Mouse (Mus musculus) skeletal muscle tissue, adult 2 months (tissue): ENCODE measurements around the gene Treml1.

Source experiments
- DNase-seq: peaks from one replicate; pipeline ENCODE4 v3.0.0-alpha.2; 2012; ENCODE audit warnings: low read depth, low spot score

Treml1 gene

DNA sequence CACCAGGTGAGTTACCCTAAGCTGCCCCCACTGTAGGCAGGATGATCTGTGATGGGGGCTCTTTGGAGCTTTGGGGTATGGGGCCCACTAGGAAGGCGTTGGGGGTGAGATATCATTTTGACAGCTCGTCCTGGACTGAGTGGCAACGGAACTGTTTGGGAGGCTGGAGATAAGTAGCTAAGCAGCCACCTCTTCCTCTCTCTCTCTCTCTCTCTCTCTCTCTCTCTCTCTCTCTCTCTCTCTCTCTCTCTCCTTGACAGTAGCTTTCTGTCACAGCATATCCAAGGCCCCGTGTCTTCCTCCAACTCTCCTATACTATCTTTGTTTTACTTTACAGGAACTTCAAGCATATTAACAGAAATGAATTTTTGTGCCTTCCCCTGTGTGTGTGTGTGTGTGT is 746 bp downstream of the Treml1 start:
- no peak for DNase-seq

DNA sequence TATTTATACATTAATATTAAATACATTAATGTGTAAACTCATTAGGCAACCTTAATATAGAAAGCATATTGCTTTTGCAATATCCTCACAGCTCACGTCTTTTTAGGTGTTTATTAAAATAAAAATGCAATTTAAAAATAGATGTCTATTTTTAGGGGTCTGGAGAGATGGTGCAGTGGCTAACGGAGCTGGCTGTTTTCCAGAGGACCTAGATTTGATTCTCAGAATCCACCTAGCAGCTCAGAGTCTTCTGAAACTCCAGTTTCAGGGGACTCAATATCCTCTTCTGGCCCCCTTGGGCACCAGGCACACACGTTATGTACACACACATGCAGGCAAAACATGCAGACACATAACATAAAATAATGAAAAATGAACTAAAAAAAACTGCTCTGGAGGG is 2.6 kb downstream of the Treml1 start:
- DNase-seq = no peak

DNA sequence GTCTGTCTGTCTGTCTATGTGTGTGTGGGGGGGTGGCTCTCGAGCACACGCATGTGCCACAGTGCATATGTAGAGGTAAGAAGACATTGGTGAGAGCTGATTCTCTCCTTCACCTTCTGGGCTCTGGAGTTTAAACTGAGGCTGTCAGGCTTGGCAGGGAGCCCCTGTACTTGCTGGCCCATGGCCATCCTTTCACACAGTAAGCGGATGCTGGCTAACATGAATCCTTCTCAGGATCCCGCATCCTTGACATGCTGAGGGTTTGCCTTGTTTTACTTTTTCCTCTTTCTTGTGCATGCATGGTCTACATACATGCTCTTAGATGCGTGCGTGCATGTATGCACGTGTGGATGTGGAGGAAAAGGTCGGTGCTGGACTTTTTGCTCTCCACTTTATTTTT is 3.2 kb downstream of the Treml1 start:
- no peak for DNase-seq

DNA sequence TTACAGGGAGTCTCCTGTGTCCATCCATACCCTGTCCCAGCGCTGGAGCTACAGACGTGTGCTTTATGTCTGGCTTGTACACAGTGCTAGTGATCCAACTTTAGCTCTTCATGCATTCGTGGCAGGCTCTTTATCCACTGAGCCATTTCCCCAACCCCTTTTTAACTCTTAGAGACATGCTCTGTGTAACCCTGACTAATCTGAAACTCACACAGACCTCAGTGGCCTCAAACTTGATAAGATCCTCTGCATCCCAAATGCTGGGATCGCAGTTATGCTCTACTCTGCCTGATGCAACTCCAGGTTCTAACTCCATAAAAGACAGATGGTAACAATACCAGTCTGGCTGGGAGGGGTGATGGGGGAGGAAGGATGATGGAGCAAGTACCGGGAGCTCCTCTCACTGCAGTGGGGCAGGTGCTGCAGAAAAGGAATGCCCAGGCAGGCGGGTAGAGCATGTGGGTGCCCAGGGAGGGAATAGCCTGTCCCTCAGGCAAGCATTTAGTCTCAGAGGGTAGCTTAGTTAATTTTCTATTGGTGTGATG is 3.8 kb downstream of the Treml1 start:
- no peak for DNase-seq

DNA sequence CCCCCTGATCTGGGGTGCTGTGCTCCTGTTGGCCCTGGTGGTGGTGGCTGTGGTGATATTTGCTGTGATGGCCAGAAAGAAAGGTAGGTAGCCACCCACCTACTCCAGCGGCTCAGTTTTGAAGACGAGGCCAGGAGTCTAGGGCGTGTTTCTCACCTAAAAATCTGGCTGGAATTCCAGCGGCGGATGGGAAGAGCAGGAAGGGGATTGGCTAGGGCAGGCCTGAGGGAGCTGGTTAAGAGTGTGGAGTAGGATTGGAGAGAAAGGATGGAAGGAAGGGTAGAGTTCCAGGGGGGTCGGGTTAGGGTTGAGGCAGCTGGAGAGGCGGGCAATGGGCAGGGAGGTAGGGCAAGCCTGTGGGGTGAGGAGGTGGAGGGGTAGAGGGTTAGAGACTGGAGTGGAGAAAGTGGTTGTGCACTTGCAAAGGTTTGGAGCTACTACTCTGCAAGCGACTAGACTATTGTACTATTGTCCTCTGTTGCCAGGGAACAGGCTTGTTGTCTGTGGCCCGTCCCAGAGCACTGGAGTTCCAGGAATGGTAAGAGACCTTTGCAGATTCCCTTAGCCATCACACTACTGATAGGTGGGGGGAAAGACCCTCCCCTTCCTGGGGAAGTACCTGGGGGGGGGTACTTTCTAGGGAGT is 5.9 kb downstream of the Treml1 start:
- DNase-seq = no peak

DNA sequence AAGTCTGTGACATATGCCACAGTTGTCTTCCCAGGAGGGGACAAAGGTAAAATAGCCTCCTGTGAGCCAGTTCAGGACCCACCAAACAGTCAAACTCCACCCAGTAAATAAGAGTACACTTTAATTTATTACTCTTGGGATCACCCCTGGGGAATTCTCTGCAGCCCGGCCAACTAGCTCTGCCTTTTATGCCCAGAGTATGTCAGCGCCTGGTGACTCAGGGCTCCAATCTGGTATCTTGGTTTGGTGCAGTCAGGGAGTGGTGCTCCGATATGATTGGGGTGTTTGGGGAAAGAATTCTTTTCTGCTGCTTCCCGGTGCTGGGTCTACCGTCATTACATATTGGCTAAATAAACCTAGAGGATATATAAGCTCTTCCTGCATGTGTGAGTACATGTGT is 7.1 kb downstream of the Treml1 start:
- DNase-seq = no peak

DNA sequence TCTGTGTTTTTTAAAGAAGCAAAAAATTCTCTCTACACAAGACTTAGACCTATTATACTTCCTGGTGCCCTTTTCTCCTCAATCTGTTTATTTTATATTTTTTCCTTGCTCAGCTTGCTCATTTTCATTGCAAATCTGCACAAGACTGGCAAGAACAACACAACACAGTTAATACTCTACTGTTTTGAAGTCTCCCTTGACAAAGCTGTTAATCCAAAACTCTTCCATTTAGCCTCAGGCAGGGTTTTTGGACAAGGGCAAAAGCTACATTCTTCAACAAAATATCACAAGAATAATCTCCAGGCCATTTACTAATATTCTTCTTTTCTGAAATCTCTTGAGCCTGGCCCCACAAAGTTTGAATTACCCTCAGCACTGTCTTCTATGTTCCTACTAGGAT is 11.9 kb downstream of the Treml1 start:
- DNase-seq = no peak

DNA sequence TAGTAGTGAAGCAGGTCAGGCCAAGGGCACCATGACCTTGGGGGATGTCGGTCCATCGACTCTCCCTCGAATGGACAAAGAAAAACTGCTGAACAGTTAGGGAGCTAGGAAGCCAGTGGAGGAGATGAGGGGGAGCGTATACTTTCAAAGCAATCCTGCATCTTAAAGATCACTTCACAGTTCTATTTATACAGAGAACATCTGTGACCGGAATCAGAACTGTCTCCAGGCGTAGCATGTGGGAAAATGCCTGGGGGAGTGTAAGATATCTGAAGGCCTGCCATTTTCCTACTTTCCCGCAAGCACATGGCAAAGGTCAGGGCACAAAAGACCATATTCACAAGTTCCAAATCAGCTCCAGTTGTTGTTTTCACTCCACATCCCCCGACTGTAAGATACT is 13.3 kb downstream of the Treml1 start:
- DNase-seq = no peak

DNA sequence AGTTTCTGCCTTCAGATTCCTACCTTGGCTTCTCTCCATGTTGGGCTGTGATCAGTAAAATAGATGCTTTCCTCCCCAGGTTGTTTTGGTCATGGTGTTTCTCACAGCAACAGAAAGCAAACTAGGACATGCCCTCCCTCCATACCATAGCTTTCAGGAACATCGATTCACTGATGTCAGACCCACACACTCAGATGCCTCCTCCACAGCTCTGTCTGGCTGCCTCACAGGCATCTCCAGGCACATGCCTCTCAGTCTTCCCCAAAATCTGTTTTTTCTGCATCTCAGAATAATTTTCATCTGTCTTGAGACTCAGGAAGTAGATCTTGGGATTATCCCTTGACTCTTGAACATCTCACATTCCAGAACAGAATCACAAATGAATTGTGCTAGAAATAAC is 16.4 kb downstream of the Treml1 start:
- no peak for DNase-seq

DNA sequence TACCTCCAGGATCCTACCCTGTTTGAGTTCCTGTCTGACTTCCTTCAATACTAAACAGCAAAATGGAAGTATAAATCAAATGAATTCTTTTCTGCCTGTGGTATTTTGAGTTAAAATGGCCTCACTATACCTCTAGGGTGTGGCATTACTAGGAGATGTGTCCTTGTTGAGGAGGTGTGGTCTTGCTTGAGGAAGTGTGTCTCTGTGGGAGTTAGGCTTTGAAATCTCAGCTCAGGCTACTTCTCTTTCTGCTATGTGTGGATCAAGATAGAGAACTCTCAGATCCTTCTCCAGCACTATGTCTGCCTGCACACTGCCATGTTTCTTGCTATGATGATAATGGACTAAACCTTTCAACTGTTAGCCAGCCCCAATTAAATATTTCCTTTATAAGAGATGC is 19.3 kb downstream of the Treml1 start:
- no peak for DNase-seq

DNA sequence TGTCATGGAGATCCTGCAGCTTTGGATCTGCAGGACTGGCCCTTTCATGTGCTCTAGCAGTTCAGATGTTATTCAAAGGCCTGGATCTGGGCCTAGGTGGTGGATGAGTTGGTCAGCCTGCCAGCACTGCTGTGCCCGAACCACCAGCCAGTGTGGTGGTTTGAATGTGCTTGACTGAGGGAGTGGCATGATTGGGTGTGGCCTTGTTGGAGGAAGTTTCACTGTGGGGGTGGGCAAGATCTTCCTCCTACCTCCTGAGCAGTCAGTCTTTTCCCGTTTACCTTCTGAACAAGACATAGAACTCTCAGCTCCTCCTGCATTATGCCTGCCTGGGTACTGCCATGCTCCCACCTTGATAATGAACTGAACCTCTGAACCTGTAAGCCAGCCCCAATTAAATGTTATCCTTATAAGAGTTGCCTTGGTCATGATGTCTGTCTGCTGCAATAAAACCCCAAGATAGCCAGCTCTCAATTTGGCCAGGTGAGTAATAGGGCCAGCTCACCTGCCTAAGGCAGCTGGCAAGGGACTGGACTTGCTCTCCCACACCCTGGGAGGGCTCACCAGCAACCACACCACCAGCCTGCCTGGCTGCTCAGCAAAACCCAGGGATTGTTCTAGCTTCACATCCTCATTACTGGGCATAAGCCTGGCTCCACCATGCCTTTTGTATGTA is 26.2 kb downstream of the Treml1 start:
- no peak for DNase-seq

DNA sequence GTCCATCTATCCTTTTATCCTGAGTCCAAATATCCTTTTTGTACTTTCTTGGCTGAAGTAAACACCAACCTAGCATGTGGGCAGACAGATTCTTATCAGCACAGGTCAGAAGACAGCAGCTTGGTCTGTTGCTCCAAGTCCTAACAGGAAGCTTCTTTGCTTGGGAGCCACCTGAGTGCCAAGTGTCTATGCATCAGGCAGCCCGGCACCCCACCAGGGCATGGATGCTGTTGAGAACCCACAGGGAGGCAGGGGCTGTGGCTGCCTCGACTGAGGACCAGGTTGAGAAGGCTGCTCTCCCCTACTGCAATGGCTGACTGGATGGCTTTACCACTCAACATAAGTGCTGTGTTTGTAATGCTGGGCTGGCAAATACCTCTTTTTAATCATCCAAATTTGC is 28.9 kb downstream of the Treml1 start:
- DNase-seq = no peak

DNA sequence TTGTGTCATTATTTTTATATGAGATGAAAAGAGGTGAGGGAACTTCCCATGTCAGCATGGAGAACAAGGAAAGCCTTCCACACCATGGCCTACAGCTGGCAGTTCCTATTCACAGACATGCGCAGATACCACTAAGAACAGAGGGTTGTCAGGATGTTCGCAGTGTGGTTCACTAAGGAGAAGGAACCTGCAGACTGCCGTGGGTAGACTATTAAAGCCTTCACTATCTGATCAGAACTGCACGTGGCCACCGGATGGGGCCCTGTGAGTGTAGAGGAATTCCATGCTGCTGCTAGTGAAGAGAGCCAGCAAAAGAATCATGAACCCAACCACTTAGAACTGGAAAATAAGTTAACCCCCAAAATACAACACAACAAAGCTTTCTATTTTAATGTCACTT is 29.7 kb downstream of the Treml1 start:
- no peak for DNase-seq

DNA sequence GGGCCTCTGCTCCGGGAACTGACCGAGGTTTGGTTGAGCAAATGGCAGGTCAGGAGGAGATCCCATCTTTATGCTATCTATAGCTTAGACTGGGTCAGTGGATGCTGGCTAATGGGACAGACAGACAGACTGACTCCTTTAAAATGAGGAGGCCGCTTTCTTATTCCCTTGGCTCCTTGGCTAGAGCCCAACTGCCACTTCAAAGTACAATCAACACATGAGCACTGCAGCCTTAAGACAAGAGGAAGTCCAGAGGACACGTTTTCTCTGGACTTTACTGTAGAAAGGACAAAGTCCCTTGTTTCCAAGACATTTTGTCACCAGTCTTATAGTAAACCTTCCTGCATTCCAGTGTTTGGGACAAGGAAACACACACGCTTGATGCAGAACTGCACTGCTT is 31.7 kb downstream of the Treml1 start:
- no peak for DNase-seq

DNA sequence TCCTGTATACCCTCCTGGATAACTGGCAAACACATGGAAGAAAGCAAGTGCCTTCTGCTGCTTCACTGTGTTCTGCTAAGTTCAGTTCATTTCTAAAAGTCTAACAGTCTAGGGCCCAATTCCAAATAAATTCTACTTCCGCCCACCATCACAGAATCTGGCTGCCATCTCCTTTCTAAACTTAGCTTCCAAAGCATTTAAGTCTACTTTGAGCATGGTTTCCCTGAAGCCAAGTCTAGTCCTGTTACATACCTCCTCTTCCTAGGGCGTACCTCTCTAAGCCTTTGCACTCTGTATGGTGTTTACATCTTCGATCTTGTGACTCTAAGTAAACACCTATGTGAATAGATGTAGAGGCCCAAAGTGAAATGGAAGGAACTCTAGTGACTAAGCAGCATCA is 32.9 kb downstream of the Treml1 start:
- DNase-seq = no peak

DNA sequence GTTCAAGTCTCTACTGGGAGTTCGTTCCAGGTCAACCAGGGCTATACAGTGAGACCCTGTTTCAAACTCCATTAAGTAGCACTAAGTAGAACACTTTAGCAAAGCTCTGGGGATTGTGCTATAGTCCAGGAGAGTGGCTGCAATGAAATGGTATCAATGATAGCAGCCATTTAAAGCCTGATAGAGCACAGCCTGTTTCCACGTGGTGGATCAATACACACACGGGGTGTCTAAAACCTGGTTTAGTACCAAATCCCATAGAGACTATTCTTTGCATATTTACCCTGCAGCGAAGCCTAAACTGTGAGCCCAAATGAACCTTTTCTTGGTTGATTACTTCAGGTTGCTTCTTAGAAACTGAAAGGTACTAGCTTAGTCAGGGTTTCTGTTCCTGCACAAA is 42.0 kb downstream of the Treml1 start:
- DNase-seq = no peak

DNA sequence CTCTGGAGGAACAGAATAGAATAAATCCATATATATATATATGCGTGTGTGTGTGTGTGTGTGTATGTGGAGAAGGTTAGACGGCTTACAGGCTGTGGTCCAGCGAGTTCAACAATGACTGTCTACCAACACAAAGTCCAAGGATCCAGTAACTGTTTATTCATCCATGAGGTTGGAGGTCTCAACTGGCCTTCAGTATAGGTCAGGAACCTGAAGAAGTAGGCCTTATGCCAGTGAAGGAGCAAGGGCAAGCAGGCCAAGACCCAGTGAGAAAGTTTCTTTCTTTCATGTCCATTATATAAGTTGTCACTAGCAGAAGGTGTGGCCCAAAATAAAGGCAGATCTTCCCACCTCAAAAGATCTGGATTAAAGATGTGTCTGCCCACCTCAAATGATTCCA is 43.0 kb downstream of the Treml1 start:
- DNase-seq = no peak

DNA sequence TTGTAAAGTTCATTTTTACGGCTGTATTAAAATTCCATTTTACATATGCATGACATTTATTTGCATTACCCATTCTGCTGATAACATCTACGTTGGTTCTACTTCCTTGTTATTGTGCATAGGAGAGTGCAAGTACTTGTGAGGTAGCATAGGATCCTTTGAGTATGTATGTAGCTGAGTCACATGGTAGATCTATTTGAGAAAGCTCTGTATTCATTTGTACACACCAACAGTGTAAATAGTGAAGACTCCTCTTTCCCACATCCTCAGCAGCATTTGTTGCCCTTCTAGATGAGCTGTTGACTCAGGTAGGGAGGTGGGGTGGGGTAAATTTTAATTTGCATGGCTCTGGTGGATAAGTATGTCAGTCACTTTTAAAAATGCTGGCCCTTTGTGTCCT is 44.1 kb downstream of the Treml1 start:
- DNase-seq = no peak

DNA sequence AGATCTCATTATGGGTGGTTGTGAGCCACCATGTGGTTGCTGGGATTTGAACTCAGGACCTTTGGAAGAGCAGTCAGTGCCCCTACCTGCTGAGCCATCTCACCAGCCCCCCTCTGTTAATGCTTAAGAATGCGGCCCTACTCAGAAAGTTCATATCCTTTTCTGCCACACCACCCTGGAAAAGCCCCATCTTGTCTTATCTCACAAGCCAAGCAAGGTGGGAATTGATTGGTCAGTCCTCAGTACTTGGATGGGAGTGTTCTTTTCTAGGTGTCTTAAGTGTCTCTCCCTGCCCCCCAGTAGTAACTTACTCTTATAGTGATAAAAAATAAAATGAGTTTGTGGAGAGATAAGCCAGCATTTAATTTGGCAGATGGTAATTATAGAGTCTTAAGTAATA is 45.0 kb downstream of the Treml1 start:
- no peak for DNase-seq

DNA sequence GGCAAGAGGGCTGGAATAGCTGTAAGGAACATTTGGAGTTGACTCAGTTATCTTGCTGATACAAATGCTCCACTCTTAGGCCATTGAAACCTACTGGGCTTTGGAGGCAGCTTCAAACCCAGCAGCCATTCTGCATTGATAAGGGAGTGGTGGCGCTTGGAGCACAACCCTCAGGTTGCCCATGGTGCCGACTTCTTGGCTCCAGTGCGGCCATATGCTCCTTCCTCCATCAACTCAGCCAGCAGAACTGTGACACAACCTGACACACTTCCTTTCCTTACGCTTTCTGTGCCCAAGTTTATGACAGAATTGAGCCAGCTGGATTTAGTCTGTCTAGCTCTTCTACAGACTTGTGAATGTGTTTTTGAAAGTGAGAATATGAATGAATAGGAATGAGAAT is 47.4 kb downstream of the Treml1 start:
- DNase-seq = no peak

DNA sequence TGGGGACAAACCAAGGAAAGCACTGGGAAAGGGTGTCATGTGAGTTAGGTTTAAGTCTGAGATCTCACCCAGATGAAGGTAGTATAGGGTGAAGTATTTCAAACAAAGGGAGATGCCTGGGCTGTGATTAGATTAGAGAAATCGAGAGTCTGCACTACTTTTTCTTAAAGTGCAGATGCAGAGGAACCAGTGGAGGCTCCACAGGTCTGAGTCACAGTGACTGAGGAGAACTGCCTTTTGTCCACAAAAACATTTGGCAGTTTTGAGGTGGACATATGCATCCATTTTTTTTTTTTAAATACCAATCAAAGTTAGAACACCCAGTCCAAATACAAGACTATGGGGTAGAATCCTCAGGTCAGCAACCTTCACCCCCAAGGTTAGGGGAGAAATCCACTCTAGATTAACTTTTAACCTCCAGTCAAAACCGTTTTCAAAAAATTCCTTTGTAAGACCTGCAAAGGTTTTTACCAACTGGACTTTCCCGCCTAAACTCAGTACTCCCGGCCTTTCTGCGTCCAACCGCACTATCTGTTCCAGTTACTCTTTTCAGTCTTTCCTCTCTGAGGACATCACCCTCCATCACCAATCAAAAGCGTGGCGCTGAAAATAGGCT is 48.3 kb downstream of the Treml1 start:
- DNase-seq = no peak

DNA sequence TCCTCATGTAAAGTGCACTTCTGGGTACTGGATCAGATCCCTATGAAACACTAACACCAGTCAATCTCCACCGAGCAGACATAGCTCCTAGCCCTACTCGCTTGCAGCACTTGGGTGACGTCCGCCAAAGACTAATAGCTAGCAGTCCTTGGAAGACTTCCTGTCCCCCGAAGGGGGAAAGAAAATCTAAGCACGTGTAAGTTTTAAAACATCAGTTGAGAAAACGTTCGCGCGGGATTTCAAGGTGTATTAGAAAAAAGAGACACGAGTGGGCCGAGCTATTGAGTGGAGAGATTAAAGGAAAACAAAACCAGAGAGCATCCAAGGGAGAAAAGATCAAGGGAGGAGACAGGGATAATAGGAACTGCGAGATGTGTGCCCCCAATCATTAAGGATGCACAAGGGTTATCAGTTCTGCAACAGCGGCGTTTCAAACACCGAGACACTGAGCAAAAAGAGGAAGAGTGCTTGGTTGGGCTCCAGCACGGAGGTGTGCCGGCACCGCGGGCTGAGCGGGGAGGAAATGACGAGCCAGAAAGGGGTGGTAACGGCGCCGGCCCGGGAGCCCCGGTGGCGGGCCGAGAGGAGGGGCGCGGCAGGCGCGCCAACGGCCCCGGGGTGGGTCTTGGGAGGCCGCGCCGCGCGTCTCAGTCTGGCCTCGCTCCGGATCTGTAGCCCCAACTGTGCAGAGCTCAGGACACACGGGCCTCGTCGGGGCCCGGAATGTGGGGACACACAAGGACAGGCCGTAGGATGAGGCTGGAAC is 49.0 kb downstream of the Treml1 start:
- no peak for DNase-seq
